Mouse (Mus musculus) embryonic facial prominence, embryonic 11.5 days (tissue): ENCODE measurements at regions not wholly inside any gene's neighbourhood (a gene's known extent, or its start where the extent isn't known, plus 50 kb on each side); places are given as distances from the start of the nearest gene placed in this dataset.
A peak's percentile ranks its signal among the peaks of the same experiment; 100 is the strongest.

ENCODE experiments used
- ATAC-seq: fragments of 200-750 bp; cut with Nextera tagmentation; replicated peaks from 2 replicates; pipeline ENCODE4 v1.8.0; 2017; ENCODE audit warnings: low read depth; ENCODE audit not compliant: insufficient number of reproducible peaks, low FRiP score, low TSS enrichment
- DNase-seq: peaks from one replicate; pipeline ENCODE4 v3.0.0-alpha.2; 2015; ENCODE audit warnings: low spot score
- H3K27ac ChIP-seq: fragments of 300-500 bp; sonication (generic); replicated peaks from 2 replicates; pipeline ENCODE4 v1.5.1; 2014; ENCODE audit warnings: mild to moderate bottlenecking, low read depth, low read length, control low read depth
- H3K27me3 ChIP-seq: fragments of 300-500 bp; sonication (generic); 2 replicates; pipeline ENCODE4 v1.6.1; 2014; ENCODE audit warnings: mild to moderate bottlenecking, low read length, moderate library complexity, mixed read lengths; ENCODE audit not compliant: control insufficient read depth, insufficient read depth
- H3K36me3 ChIP-seq: fragments of 300-500 bp; sonication (generic); replicated peaks from 2 replicates; pipeline ENCODE4 v1.6.1; 2014; ENCODE audit warnings: low read depth, mild to moderate bottlenecking, low read length, moderate library complexity, mixed read lengths; ENCODE audit not compliant: control insufficient read depth, insufficient read depth
- H3K4me1 ChIP-seq: fragments of 300-500 bp; sonication (generic); 2 replicates; pipeline ENCODE4 v1.6.1; 2014; ENCODE audit warnings: low read length, mixed read lengths; ENCODE audit not compliant: control insufficient read depth, insufficient read depth
- H3K4me2 ChIP-seq: fragments of 300-500 bp; sonication (generic); 2 replicates; pipeline ENCODE4 v1.6.1; 2014; ENCODE audit warnings: low read depth, mild to moderate bottlenecking, control low read depth, low read length, moderate library complexity
- H3K4me3 ChIP-seq: fragments of 300-500 bp; sonication (generic); 2 replicates; pipeline ENCODE4 v1.5.1; 2014; ENCODE audit warnings: low read depth, low read length, control low read depth
- H3K9ac ChIP-seq: fragments of 300-500 bp; sonication (generic); replicated peaks from 2 replicates; pipeline ENCODE4 v1.6.1; 2014; ENCODE audit warnings: mild to moderate bottlenecking, control low read depth, low read length
- H3K9me3 ChIP-seq: fragments of 300-500 bp; sonication (generic); replicated peaks from 2 replicates; pipeline ENCODE4 v1.6.1; 2016; ENCODE audit warnings: mild to moderate bottlenecking, low read length, inconsistent platforms, mixed read lengths; ENCODE audit not compliant: control insufficient read depth
- WGBS: fragments of 180-500 bp; shearing (Covaris S2); extraction: QIAGEN DNeasy Blood & Tissue Kit; methylation state at CpG from one replicate; pipeline ENCODE4 v1.1.7; 2014; 5-methylcytosine and 5-hydroxymethylcytosine counted together

- ATAC-seq (no peak), DNase-seq (no peak)
- Histone ChIP-seq H3K4me3 (no peak overlapping the region), H3K4me2 (no peak overlapping the region), H3K4me1 (no peaks in the 10 kb centered on the region), H3K27me3 (no peaks in the 10 kb centered on the region), H3K9ac (no peak overlapping the region), H3K36me3 (no peaks in the 10 kb centered on the region), H3K9me3 (no peaks in the 10 kb centered on the region), H3K27ac (no peak overlapping the region)
- WGBS: 77% methylated on average over 5 of the region's 5 CpGs
Measured at GRCm38 (mm10) chr14:76964046-76964445, 72.5 kb upstream of the Ccdc122 start.

GRCm38 (mm10) chr14:76958875-76959274, 77.7 kb upstream of the Ccdc122 start:
- H3K36me3 ChIP-seq: no peaks in the 10 kb centered on the region
- H3K4me1 ChIP-seq: no peaks in the 10 kb centered on the region
- no peaks in the 10 kb centered on the region for H3K9me3 ChIP-seq
- no peaks in the 10 kb centered on the region for H3K27me3 ChIP-seq
- H3K9ac ChIP-seq: no peak overlapping the region
- peak; percentile 37 for DNase-seq
- H3K4me3 ChIP-seq: no peak overlapping the region
- 63% methylated on average over 10 of the region's 10 CpGs for WGBS
- no peak overlapping the region for H3K4me2 ChIP-seq
- H3K27ac ChIP-seq: no peak overlapping the region
- ATAC-seq: no peak

- Histone ChIP-seq H3K4me1 (no peaks in the 10 kb centered on the region), H3K27ac (no peak overlapping the region), H3K9me3 (no peaks in the 10 kb centered on the region), H3K4me3 (no peak overlapping the region), H3K36me3 (no peaks in the 10 kb centered on the region), H3K9ac (no peak overlapping the region), H3K4me2 (no peak overlapping the region), H3K27me3 (no peaks in the 10 kb centered on the region)
- ATAC-seq: no peak
- WGBS: 38% methylated on average over 2 of the region's 2 CpGs
- DNase-seq: no peak
Measured at GRCm38 (mm10) chr14:76957136-76957535, 79.4 kb upstream of the Ccdc122 start.

GRCm38 (mm10) chr14:76953171-76953570, 83.4 kb upstream of the Ccdc122 start:
- Histone ChIP-seq H3K36me3 (no peaks in the 10 kb centered on the region), H3K27ac (no peak overlapping the region), H3K4me2 (no peak overlapping the region), H3K9me3 (no peaks in the 10 kb centered on the region), H3K4me3 (no peak overlapping the region), H3K9ac (no peak overlapping the region), H3K27me3 (no peaks in the 10 kb centered on the region), H3K4me1 (no peaks in the 10 kb centered on the region)
- ATAC-seq (no peak), DNase-seq (no peak)
- 82% methylated on average over 2 of the region's 2 CpGs for WGBS

- Histone ChIP-seq H3K36me3 (no peaks in the 10 kb centered on the region), H3K4me1 (no peaks in the 10 kb centered on the region), H3K4me2 (no peak overlapping the region), H3K9ac (no peak overlapping the region), H3K27ac (no peak overlapping the region), H3K9me3 (no peaks in the 10 kb centered on the region), H3K27me3 (no peaks in the 10 kb centered on the region), H3K4me3 (no peak overlapping the region)
- ATAC-seq (no peak), DNase-seq (no peak)
- WGBS: 78% methylated on average over 4 of the region's 4 CpGs
Measured at GRCm38 (mm10) chr14:76951450-76951849, 85.1 kb upstream of the Ccdc122 start.

GRCm38 (mm10) chr14:76949388-76949787, 87.2 kb upstream of the Ccdc122 start:
- no peak overlapping the region for H3K4me3 ChIP-seq
- H3K36me3 ChIP-seq: no peaks in the 10 kb centered on the region
- H3K4me2 ChIP-seq: no peak overlapping the region
- H3K9ac ChIP-seq: no peak overlapping the region
- H3K4me1 ChIP-seq: no peaks in the 10 kb centered on the region
- no peak for DNase-seq
- no peak for ATAC-seq
- no peaks in the 10 kb centered on the region for H3K9me3 ChIP-seq
- WGBS: 72% methylated on average over 3 of the region's 3 CpGs
- no peaks in the 10 kb centered on the region for H3K27me3 ChIP-seq
- no peak overlapping the region for H3K27ac ChIP-seq

GRCm38 (mm10) chr14:76948948-76949347, 87.6 kb upstream of the Ccdc122 start:
- no peak overlapping the region for H3K4me3 ChIP-seq
- H3K4me1 ChIP-seq: no peaks in the 10 kb centered on the region
- H3K4me2 ChIP-seq: no peak overlapping the region
- no peak overlapping the region for H3K9ac ChIP-seq
- no peak for ATAC-seq
- no peaks in the 10 kb centered on the region for H3K27me3 ChIP-seq
- no peak overlapping the region for H3K27ac ChIP-seq
- H3K9me3 ChIP-seq: no peaks in the 10 kb centered on the region
- 50% methylated on average over 3 of the region's 3 CpGs for WGBS
- no peaks in the 10 kb centered on the region for H3K36me3 ChIP-seq
- peak; percentile 4 for DNase-seq

GRCm38 (mm10) chr14:76948481-76948880, 88.1 kb upstream of the Ccdc122 start:
- no peak for ATAC-seq
- whole genome bisulfite sequencing: 78% methylated on average over 6 of the region's 6 CpGs
- Histone ChIP-seq H3K9ac (no peak overlapping the region), H3K4me2 (no peak overlapping the region), H3K9me3 (no peaks in the 10 kb centered on the region), H3K27me3 (no peaks in the 10 kb centered on the region), H3K4me3 (no peak overlapping the region), H3K4me1 (no peaks in the 10 kb centered on the region), H3K27ac (no peak overlapping the region), H3K36me3 (no peaks in the 10 kb centered on the region)
- no peak for DNase-seq
